Comparison of ENCODE assay signal across 24 mouse cellular contexts in genomic region chr8:111590214-111590613, GRCm38 (mm10).
"Had no signal": no experiment of that assay in that cellular context is flagged by ENCODE, and none has a peak within 500 bp of the region (broad histone marks: within the 10 kb centered on the region; RNA-seq: fewer than 3 reads in every experiment).

No protein-coding gene starts in this region.

- H3K36me3 ChIP-seq: heart, embryonic 10.5 days; hindbrain, embryonic 13.5 days; intestine, embryonic 15.5 days; limb, embryonic 15.5 days; liver, embryonic 12.5 days had no signal

- ATAC-seq: hindbrain, embryonic 16.5 days; inflammation-experienced regulatory T-cells, adult 6 months; intestine, embryonic 15.5 days; intestine, postnatal 0 days; liver, embryonic 12.5 days had no signal

- H3K9me3 ChIP-seq: heart, embryonic 10.5 days; heart, embryonic 12.5 days; hindbrain, embryonic 13.5 days; intestine, embryonic 15.5 days; limb, embryonic 13.5 days; limb, embryonic 15.5 days; liver, embryonic 12.5 days had no signal

- H3K4me2 ChIP-seq: heart, embryonic 12.5 days; hindbrain, embryonic 13.5 days; intestine, embryonic 15.5 days; limb, embryonic 13.5 days; limb, embryonic 15.5 days; liver, embryonic 12.5 days had no signal

- H3K4me3 ChIP-seq: gastrocnemius, adult 2 months; heart, embryonic 10.5 days; heart, embryonic 12.5 days; hindbrain, embryonic 13.5 days; intestine, embryonic 15.5 days; layer of hippocampus, adult 2 months; limb, embryonic 13.5 days; limb, embryonic 15.5 days; liver, embryonic 12.5 days had no signal

- H3K27ac ChIP-seq: gastrocnemius, adult 2 months; heart, embryonic 10.5 days; intestine, embryonic 15.5 days; layer of hippocampus, adult 2 months; limb, embryonic 13.5 days; limb, embryonic 15.5 days; liver, embryonic 12.5 days; liver, embryonic 14.5 days had no signal

- H3K27me3 ChIP-seq: heart, embryonic 12.5 days; hindbrain, embryonic 13.5 days; intestine, embryonic 15.5 days; limb, embryonic 13.5 days; limb, embryonic 15.5 days; liver, embryonic 12.5 days had no signal

- DNase-seq: gastrocnemius, adult 2 months; gastrocnemius, postnatal 10 days; gastrocnemius, postnatal 25 days; heart, adult 18-20 months; heart, postnatal 10 days; heart, postnatal 4 days; kidney, adult 18-20 months; kidney, adult 8-10 months; kidney, postnatal 10 days; kidney, postnatal 25 days; kidney, postnatal 4 days; left cerebral cortex, postnatal 4 days had no signal

- H3K9ac ChIP-seq: heart, embryonic 12.5 days; hindbrain, embryonic 13.5 days; intestine, embryonic 15.5 days; limb, embryonic 13.5 days; limb, embryonic 15.5 days; liver, embryonic 12.5 days; liver, embryonic 14.5 days had no signal
